Mouse (Mus musculus) stomach, embryonic 16.5 days (tissue): ENCODE data around the gene Zfp964. TPM values are rescaled to one million over a fixed set of nuclear protein-coding genes. Genes with fewer than 3 reads are reported as not detected.
"Not testable (repeated sequence)": the region's sequence is repeated elsewhere in the genome, so short reads cannot be mapped to it uniquely, and the experiment has no call there.

ENCODE experiments used
- ATAC-seq: fragments of 200-750 bp; cut with Nextera tagmentation; 2 replicates; pipeline ENCODE4 v1.8.0; 2017; ENCODE audit warnings: moderate number of reproducible peaks, moderate TSS enrichment; ENCODE audit not compliant: insufficient read depth, low FRiP score
- H3K27ac ChIP-seq: fragments of 300-500 bp; sonication (generic); 2 replicates; pipeline ENCODE4 v1.5.1; 2014; ENCODE audit warnings: low read length
- H3K27me3 ChIP-seq: fragments of 300-500 bp; sonication (generic); 2 replicates; pipeline ENCODE4 v1.6.1; 2014; ENCODE audit warnings: low read length, control low read depth, mixed read lengths; ENCODE audit not compliant: control insufficient read depth, insufficient read depth
- H3K36me3 ChIP-seq: fragments of 300-500 bp; sonication (generic); 2 replicates; pipeline ENCODE4 v1.6.1; 2014; ENCODE audit warnings: low read length; ENCODE audit not compliant: control insufficient read depth, insufficient read depth
- H3K4me1 ChIP-seq: fragments of 300-500 bp; sonication (generic); 2 replicates; pipeline ENCODE4 v1.6.1; 2014; ENCODE audit warnings: low read length, control low read depth, mixed read lengths; ENCODE audit not compliant: control insufficient read depth, insufficient read depth
- H3K4me2 ChIP-seq: fragments of 300-500 bp; sonication (generic); 2 replicates; pipeline ENCODE4 v1.6.1; 2014; ENCODE audit warnings: low read depth, low read length, mixed read lengths
- H3K4me3 ChIP-seq: fragments of 300-500 bp; sonication (generic); replicated peaks from 2 replicates; pipeline ENCODE4 v1.5.1; 2014; ENCODE audit warnings: mild to moderate bottlenecking, low read length
- H3K9ac ChIP-seq: fragments of 300-500 bp; sonication (generic); 2 replicates; pipeline ENCODE4 v1.6.1; 2014; ENCODE audit warnings: low read length
- H3K9me3 ChIP-seq: fragments of 300-500 bp; sonication (generic); replicated peaks from 2 replicates; pipeline ENCODE4 v1.6.1; 2016; ENCODE audit warnings: low read length, control low read depth; ENCODE audit not compliant: control insufficient read depth
- WGBS: fragments of 180-500 bp; shearing (Covaris S2); extraction: QIAGEN DNeasy Blood & Tissue Kit; methylation state at CpG from one replicate; pipeline ENCODE4 v1.1.7; 2014; 5-methylcytosine and 5-hydroxymethylcytosine counted together
- polyA plus RNA-seq: library from polyadenylated mRNA; unstranded; fragments of >200 nt; fragmentation: Nextera tagmentation; extraction: Ambion mirVana; gene quantifications from 2 replicates; pipeline ENCODE4 v1.2.1, GENCODE M21; 2015

The Zfp964 gene
- 1.9 TPM in 2 replicates for polyA plus RNA-seq

GRCm38 (mm10) chr8:69654358-69654981 is at the start of gene Zfp964:
Gene Zfp964, plus strand, starts transcription at chr8:69654479.
- ATAC-seq: peak; percentile 99
- H3K4me2 ChIP-seq: peak within 1 kb of the TSS; percentile 90
- no peaks in the 10 kb centered on the region for H3K36me3 ChIP-seq
- WGBS: under 1% methylated on average over 55 of the region's 55 CpGs
- peak within 1 kb of the TSS; percentile 88 for H3K27ac ChIP-seq
- no peaks in the 10 kb centered on the region for H3K4me1 ChIP-seq
- H3K9me3 ChIP-seq: no peaks in the 10 kb centered on the region; the same call in 1 of the 2 replicates
- peak within 1 kb of the TSS; percentile 69 for H3K4me3 ChIP-seq
- H3K9ac ChIP-seq: peak within 1 kb of the TSS; percentile 84
- H3K27me3 ChIP-seq: no peaks in the 10 kb centered on the region

GRCm38 (mm10) chr8:69614687-69615086 is 39.6 kb upstream of the Zfp964 start:
- Histone ChIP-seq H3K9ac (no peak overlapping the region), H3K9me3 (no peaks in the 10 kb centered on the region), H3K27me3 (no peaks in the 10 kb centered on the region), H3K4me2 (no peak overlapping the region), H3K36me3 (peaks cover 29% of the 10 kb centered on the region), H3K4me3 (no peak overlapping the region), H3K27ac (no peak overlapping the region), H3K4me1 (no peaks in the 10 kb centered on the region)
- ATAC-seq: no peak
- WGBS: 59% methylated on average over 2 of the region's 2 CpGs

GRCm38 (mm10) chr8:69618078-69618477 is 36.2 kb upstream of the Zfp964 start:
- Histone ChIP-seq H3K4me2 (no peak overlapping the region), H3K4me3 (no peak overlapping the region), H3K27ac (no peak overlapping the region), H3K27me3 (no peaks in the 10 kb centered on the region), H3K4me1 (no peaks in the 10 kb centered on the region), H3K9ac (no peak overlapping the region), H3K9me3 (no peaks in the 10 kb centered on the region), H3K36me3 (peaks cover 12% of the 10 kb centered on the region)
- WGBS: 87% methylated on average over 1 of the region's 1 CpGs
- ATAC-seq: peak; percentile 40; the same call in 1 of the 2 replicates

GRCm38 (mm10) chr8:69625095-69625789 is 29.0 kb upstream of the Zfp964 start, which contains the start of gene Zfp868:
Gene Zfp868, minus strand, starts transcription at chr8:69625548.
- Histone ChIP-seq H3K27me3 (no peaks in the 10 kb centered on the region), H3K9ac (peak within 1 kb of the TSS; percentile 96), H3K9me3 (no peaks in the 10 kb centered on the region), H3K4me2 (peak within 1 kb of the TSS; percentile 65), H3K4me3 (peak within 1 kb of the TSS; percentile 80), H3K36me3 (no peaks in the 10 kb centered on the region), H3K27ac (peak within 1 kb of the TSS; percentile 98), H3K4me1 (0 out of 2 replicates have a peak, but pooled peaks cover 5% of the 10 kb centered on the region)
- WGBS: under 1% methylated on average over 38 of the region's 41 CpGs
- peak; percentile 99 for ATAC-seq

- H3K4me1 ChIP-seq: no peaks in the 10 kb centered on the region
- H3K27ac ChIP-seq: no peak overlapping the region
- H3K4me2 ChIP-seq: peak overlapping the region; percentile 90
- peak overlapping the region; percentile 69 for H3K4me3 ChIP-seq
- H3K9me3 ChIP-seq: no peaks in the 10 kb centered on the region; the same call in 1 of the 2 replicates
- H3K36me3 ChIP-seq: no peaks in the 10 kb centered on the region
- H3K27me3 ChIP-seq: no peaks in the 10 kb centered on the region
- ATAC-seq: no peak
- no peak overlapping the region for H3K9ac ChIP-seq
- 44% methylated on average over 10 of the region's 10 CpGs for WGBS
These were observed 396 bp upstream of the Zfp964 start for GRCm38 (mm10) chr8:69653808-69654357.

- Histone ChIP-seq H3K27ac (no peak overlapping the region), H3K36me3 (no peaks in the 10 kb centered on the region; the same call in 1 of the 2 replicates), H3K9ac (no peak overlapping the region), H3K4me3 (no peak overlapping the region), H3K4me2 (no peak overlapping the region), H3K27me3 (no peaks in the 10 kb centered on the region), H3K9me3 (peaks cover 3% of the 10 kb centered on the region; the same call in 1 of the 2 replicates), H3K4me1 (no peaks in the 10 kb centered on the region)
- ATAC-seq: no peak
These were observed 7.0 kb downstream of the Zfp964 start for GRCm38 (mm10) chr8:69661294-69661693.

- H3K4me2 ChIP-seq, H3K27me3 ChIP-seq, H3K9me3 ChIP-seq, H3K4me3 ChIP-seq, ATAC-seq, H3K4me1 ChIP-seq, H3K36me3 ChIP-seq, H3K27ac ChIP-seq, H3K9ac ChIP-seq: not testable (repeated sequence)
- WGBS: 86% methylated on average over 2 of the region's 2 CpGs
These were observed 10.8 kb downstream of the Zfp964 start for GRCm38 (mm10) chr8:69665051-69665450.

GRCm38 (mm10) chr8:69701810-69702209 is 47.5 kb downstream of the Zfp964 start:
- no peaks in the 10 kb centered on the region for H3K27me3 ChIP-seq
- no peak overlapping the region for H3K4me3 ChIP-seq
- H3K9ac ChIP-seq: no peak overlapping the region
- H3K36me3 ChIP-seq: peaks cover 33% of the 10 kb centered on the region
- H3K4me1 ChIP-seq: no peaks in the 10 kb centered on the region
- WGBS: 75% methylated on average over 6 of the region's 6 CpGs
- H3K9me3 ChIP-seq: no peaks in the 10 kb centered on the region
- no peak overlapping the region for H3K4me2 ChIP-seq
- no peak overlapping the region for H3K27ac ChIP-seq
- ATAC-seq: no peak

GRCm38 (mm10) chr8:69710624-69711023 is 56.3 kb downstream of the Zfp964 start, which contains the start of gene Zfp869:
Gene Zfp869, minus strand, starts transcription at chr8:69710724.
- H3K27me3 ChIP-seq, H3K27ac ChIP-seq, H3K9ac ChIP-seq, ATAC-seq, H3K4me1 ChIP-seq, H3K4me2 ChIP-seq, H3K9me3 ChIP-seq, H3K4me3 ChIP-seq: not testable (repeated sequence)
- peaks cover 43% of the 10 kb centered on the region for H3K36me3 ChIP-seq
- WGBS: 94% methylated on average over 10 of the region's 10 CpGs
